Mouse (Mus musculus) liver, embryonic 14.5 days (tissue): Measurements from ENCODE around the gene Zp1.

ENCODE experiments used
- CTCF ChIP-seq: IDR thresholded peaks from 2 replicates; pipeline ENCODE4 v1.5.1; 2016; ENCODE audit warnings: antibody characterized with exemption, low read depth, control low read depth
- EP300 ChIP-seq: IDR thresholded peaks from 2 replicates; pipeline ENCODE4 v1.6.1; 2016; ENCODE audit warnings: antibody characterized with exemption, low read depth

DNA sequence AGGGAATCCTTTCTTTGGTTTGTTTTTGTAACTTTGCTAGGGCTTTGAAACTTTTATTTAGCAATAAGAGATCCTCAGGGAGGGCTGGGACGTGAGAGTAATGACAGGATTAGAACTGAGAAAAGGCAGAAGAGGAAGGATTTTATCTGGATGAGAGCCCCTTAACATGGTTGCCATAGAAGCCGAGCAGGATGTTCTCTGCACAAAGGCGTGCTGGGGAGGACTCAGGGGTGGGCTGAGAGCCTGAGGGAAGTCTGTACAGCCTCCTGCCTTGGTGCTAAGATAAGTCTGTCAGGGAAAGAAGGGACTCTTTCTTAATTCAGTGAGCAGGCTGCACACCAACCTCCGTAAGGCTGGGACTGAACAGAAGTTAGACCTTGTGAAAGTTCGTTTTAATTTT lies 14.6 kb upstream of the Zp1 start:
- TF ChIP-seq EP300, result no peak
- no peak for TF ChIP-seq CTCF
